Mouse (Mus musculus): ENCODE measurements around the gene Gm10643. TPM values are rescaled to one million over a fixed set of nuclear protein-coding genes. Genes with fewer than 3 reads are reported as not detected.

Gene Gm10643
- polyA plus RNA-seq, 1 experiment from 2014 or later = 1.2 TPM

DNA sequence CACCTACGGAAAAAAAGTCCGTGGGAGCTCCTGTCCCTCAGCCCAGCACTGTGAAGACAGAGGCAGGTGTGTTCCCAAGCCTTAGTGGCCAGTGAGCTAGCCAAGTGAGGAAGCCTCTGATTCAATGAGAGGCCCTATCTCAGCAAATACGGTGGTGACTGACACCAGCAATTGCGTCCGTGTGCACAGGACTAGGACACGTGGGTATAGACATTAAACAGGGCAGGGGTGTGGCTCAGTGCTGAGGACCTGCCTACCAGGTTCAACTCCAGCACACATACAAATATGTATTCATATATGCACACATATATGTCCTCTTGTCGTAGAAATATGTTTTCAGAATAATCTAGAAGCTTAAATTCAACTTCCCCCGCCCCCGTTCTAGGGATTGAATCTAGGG is 45.2 kb downstream of the Gm10643 start:
- no peak for ATAC-seq (ENCODE audit: low read depth)
- 72% methylated on average over 9 of the region's 9 CpGs for WGBS
- Histone ChIP-seq H3K4me2 (ENCODE audit: low read depth, low read length) (no peak overlapping the region), H3K9ac (ENCODE audit: low read length) (no peak overlapping the region), H3K27ac (ENCODE audit: low read length) (no peak overlapping the region), H3K27me3 (ENCODE audit: control insufficient read depth, insufficient read depth, low read depth, low read length) (peaks cover 3% of the 10 kb centered on the region; the same call in 1 of the 2 replicates), H3K9me3 (ENCODE audit: control insufficient read depth, low read length) (no peaks in the 10 kb centered on the region), H3K36me3 (ENCODE audit: control insufficient read depth, insufficient read depth, low read length) (no peaks in the 10 kb centered on the region), H3K4me3 (ENCODE audit: low read length) (no peak overlapping the region), H3K4me1 (replicated peaks; ENCODE audit: control insufficient read depth, insufficient read depth, low read length) (peaks cover 26% of the 10 kb centered on the region)

DNA sequence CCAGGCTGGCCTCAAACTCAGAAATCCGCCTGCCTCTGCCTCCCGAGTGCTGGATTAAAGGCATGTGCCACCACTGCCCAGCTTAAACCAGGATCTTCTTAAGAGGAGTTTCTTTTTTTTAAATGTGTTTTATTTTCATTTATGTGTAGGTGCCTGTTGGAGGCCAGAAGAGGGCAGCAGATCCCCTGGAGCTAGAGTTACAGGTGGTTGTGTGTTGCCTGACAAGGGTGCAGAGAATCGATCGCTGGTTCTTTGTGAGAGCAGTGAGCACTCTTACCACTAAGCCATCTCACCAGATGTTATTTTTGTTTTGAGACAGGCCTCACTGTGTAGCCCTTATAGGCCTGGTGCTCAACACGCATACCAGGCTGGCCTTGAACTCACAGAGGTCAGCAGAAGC is 49.1 kb downstream of the Gm10643 start:
- no peak overlapping the region for H3K27ac ChIP-seq (ENCODE audit: low read length)
- no peak overlapping the region for H3K9ac ChIP-seq (ENCODE audit: low read length)
- no peak for ATAC-seq (ENCODE audit: low read depth)
- no peak overlapping the region for H3K4me2 ChIP-seq (ENCODE audit: low read depth, low read length)
- no peaks in the 10 kb centered on the region for H3K9me3 ChIP-seq (ENCODE audit: control insufficient read depth, low read length)
- peaks cover 27% of the 10 kb centered on the region for H3K27me3 ChIP-seq (ENCODE audit: control insufficient read depth, insufficient read depth, low read depth, low read length)
- 94% methylated on average over 5 of the region's 5 CpGs for WGBS
- no peak overlapping the region for H3K4me3 ChIP-seq (ENCODE audit: low read length)
- H3K36me3 ChIP-seq (ENCODE audit: control insufficient read depth, insufficient read depth, low read length) = no peaks in the 10 kb centered on the region
- peaks cover 17% of the 10 kb centered on the region for H3K4me1 ChIP-seq (replicated peaks; ENCODE audit: control insufficient read depth, insufficient read depth, low read length)

MicroRNAs encoded within 50 kb of the gene (microRNA counts, 519-probe panel; counts per million panel counts)
- 2,033 counts per million, percentile 35 among the panel's probes with 10 or more counts for microRNA mmu-miR-709

Small RNAs within 50 kb of the gene (microRNA-seq; reads per million reads assigned to microRNA genes)
- not detected for gene Mir709

Other genes starting within 250 kb of the Gm10643 start
- gene Adgrl1, start 165.0 kb downstream of the Gm10643 start, polyA plus RNA-seq (2015; fragmentation: Nextera tagmentation; extraction: Ambion mirVana) = 14.8 and 16.1 TPM in 2 replicates
- 0.69 and 1.1 TPM in 2 replicates for gene Gm10644, start 109.9 kb downstream of the Gm10643 start, polyA plus RNA-seq (2015; fragmentation: Nextera tagmentation; extraction: Ambion mirVana)
- gene Asf1b, start 109.6 kb downstream of the Gm10643 start, polyA plus RNA-seq (2015; fragmentation: Nextera tagmentation; extraction: Ambion mirVana) = 76.7 and 82.8 TPM in 2 replicates
- gene Prkaca, start 92.1 kb downstream of the Gm10643 start, polyA plus RNA-seq (2015; fragmentation: Nextera tagmentation; extraction: Ambion mirVana) = 103 and 133 TPM in 2 replicates
- gene Samd1, start 67.5 kb downstream of the Gm10643 start, polyA plus RNA-seq (2015; fragmentation: Nextera tagmentation; extraction: Ambion mirVana) = 8.4 and 11.0 TPM in 2 replicates
- gene 1700067K01Rik, start 63.6 kb downstream of the Gm10643 start, polyA plus RNA-seq (2015; fragmentation: Nextera tagmentation; extraction: Ambion mirVana) = 0.55 and 1.1 TPM in 2 replicates
- 3.5 and 4.4 TPM in 2 replicates for gene 2210011C24Rik, start 53.0 kb downstream of the Gm10643 start, polyA plus RNA-seq (2015; fragmentation: Nextera tagmentation; extraction: Ambion mirVana)
- 6.5 and 7.4 TPM in 2 replicates for gene Palm3, start 43.7 kb downstream of the Gm10643 start, polyA plus RNA-seq (2015; fragmentation: Nextera tagmentation; extraction: Ambion mirVana)
- 1.6 and 2.0 TPM in 2 replicates for gene Il27ra, start 22.5 kb downstream of the Gm10643 start, polyA plus RNA-seq (2015; fragmentation: Nextera tagmentation; extraction: Ambion mirVana)
- gene Rln3, start 20.1 kb downstream of the Gm10643 start, polyA plus RNA-seq (2015; fragmentation: Nextera tagmentation; extraction: Ambion mirVana) = not detected in 2 replicates
- 8.6 and 8.8 TPM in 2 replicates for gene Rfx1, start 1.7 kb upstream of the Gm10643 start, polyA plus RNA-seq (2015; fragmentation: Nextera tagmentation; extraction: Ambion mirVana)
- 6.9 and 8.5 TPM in 2 replicates for gene Dcaf15, start 39.6 kb upstream of the Gm10643 start, polyA plus RNA-seq (2015; fragmentation: Nextera tagmentation; extraction: Ambion mirVana)
- gene Podnl1, start 60.9 kb upstream of the Gm10643 start, polyA plus RNA-seq (2015; fragmentation: Nextera tagmentation; extraction: Ambion mirVana) = 0.34 and 0.41 TPM in 2 replicates
- gene Cc2d1a, start 82.8 kb upstream of the Gm10643 start, polyA plus RNA-seq (2015; fragmentation: Nextera tagmentation; extraction: Ambion mirVana) = 24.2 and 25.9 TPM in 2 replicates
- 1.5 and 2.0 TPM in 2 replicates for gene 4930432K21Rik, start 82.9 kb upstream of the Gm10643 start, polyA plus RNA-seq (2015; fragmentation: Nextera tagmentation; extraction: Ambion mirVana)
- gene Nanos3, start 120.1 kb upstream of the Gm10643 start, polyA plus RNA-seq (2015; fragmentation: Nextera tagmentation; extraction: Ambion mirVana) = 1.2 and 3.5 TPM in 2 replicates
- gene Zswim4, start 171.9 kb upstream of the Gm10643 start, polyA plus RNA-seq (2015; fragmentation: Nextera tagmentation; extraction: Ambion mirVana) = 14.4 and 14.6 TPM in 2 replicates
- gene D8Ertd738e, start 184.6 kb upstream of the Gm10643 start, polyA plus RNA-seq (2015; fragmentation: Nextera tagmentation; extraction: Ambion mirVana) = 333 and 350 TPM in 2 replicates
- 51.4 and 51.9 TPM in 2 replicates for gene Mri1, start 192.2 kb upstream of the Gm10643 start, polyA plus RNA-seq (2015; fragmentation: Nextera tagmentation; extraction: Ambion mirVana)
- gene Ccdc130, start 205.2 kb upstream of the Gm10643 start, polyA plus RNA-seq (2015; fragmentation: Nextera tagmentation; extraction: Ambion mirVana) = 18.4 and 19.4 TPM in 2 replicates